Mouse (Mus musculus): ENCODE data around the gene Xpo6. TPM values are rescaled to one million over a fixed set of nuclear protein-coding genes. Genes with fewer than 3 reads are reported as not detected.

Gene Xpo6
- polyA plus RNA-seq, 1 experiment, result 454 TPM

DNA sequence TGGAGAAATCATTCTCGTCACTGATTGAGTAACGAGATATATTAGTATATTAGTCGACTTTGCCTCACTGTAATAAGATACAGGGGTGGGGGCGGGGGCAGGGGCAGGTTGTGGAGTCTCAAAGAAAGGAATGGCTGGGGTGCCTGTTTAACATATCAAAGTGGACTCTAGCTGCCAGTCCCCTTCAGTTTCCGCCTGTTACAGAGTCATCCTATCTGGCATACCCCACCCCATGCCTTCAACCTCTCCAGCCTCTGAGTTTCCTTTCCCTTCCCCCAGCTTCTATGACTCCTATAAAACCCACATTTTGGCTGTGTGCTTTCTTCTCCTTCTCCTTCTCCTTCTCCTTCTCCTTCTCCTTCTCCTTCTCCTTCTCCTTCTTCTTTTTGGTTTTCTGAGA is 25.8 kb upstream of the Xpo6 start:
- H3K27me3 ChIP-seq (ENCODE audit: control insufficient read depth, insufficient read depth, low read length), result no peaks in the 10 kb centered on the region

DNA sequence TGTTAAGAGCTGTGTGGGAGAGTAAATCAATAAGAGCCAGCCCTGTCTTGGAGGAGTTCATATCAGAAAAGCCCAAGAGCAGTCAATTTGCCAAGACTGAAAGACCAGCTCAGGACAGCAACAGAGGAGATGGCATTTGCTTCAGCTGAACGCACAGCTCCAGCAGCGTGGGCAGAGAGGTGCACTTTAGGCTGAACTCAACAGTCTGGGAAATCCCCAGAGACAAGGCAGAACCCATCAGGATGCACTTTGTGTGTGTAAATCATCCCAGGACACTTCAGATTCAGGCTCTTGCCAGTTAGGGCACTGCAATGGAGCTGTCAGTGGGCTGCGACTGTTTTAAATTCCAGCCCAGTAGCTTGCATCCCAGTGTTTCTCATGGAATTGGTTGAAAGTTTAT is 22.5 kb upstream of the Xpo6 start:
- WGBS, result 84% methylated on average over 3 of the region's 3 CpGs
- Histone ChIP-seq H3K27me3 (ENCODE audit: control insufficient read depth, insufficient read depth, low read length) (no peaks in the 10 kb centered on the region), H3K27ac (ENCODE audit: control insufficient read depth, insufficient read depth, low read length) (no peak overlapping the region), H3K4me3 (ENCODE audit: control insufficient read depth, insufficient read depth, low read length) (no peak overlapping the region), H3K36me3 (ENCODE audit: control insufficient read depth, insufficient read depth, low read length) (no peaks in the 10 kb centered on the region), H3K4me1 (replicated peaks; ENCODE audit: control insufficient read depth, insufficient read depth, low read length) (no peaks in the 10 kb centered on the region)
- DNase-seq, result no peak
- TF ChIP-seq CTCF (IDR thresholded peaks at IDR 0.05; ENCODE audit: borderline replicate concordance, control insufficient read depth, extremely low read depth, insufficient read depth, low read length, poor library complexity) (no peak), POLR2A (IDR thresholded peaks at IDR 0.05; ENCODE audit: control insufficient read depth, extremely low read depth, insufficient read depth, low read length, poor library complexity) (no peak)

More for the DNA sequence above, 25.8 kb upstream of the Xpo6 start:
- peaks cover 10% of the 10 kb centered on the region for H3K4me1 ChIP-seq (replicated peaks; ENCODE audit: control insufficient read depth, insufficient read depth, low read length)
- no peak overlapping the region for H3K27ac ChIP-seq (ENCODE audit: control insufficient read depth, insufficient read depth, low read length)
- TF ChIP-seq CTCF (IDR thresholded peaks at IDR 0.05; ENCODE audit: borderline replicate concordance, control insufficient read depth, extremely low read depth, insufficient read depth, low read length, poor library complexity) (no peak), POLR2A (IDR thresholded peaks at IDR 0.05; ENCODE audit: control insufficient read depth, extremely low read depth, insufficient read depth, low read length, poor library complexity) (no peak)
- H3K4me3 ChIP-seq (ENCODE audit: control insufficient read depth, insufficient read depth, low read length), result no peak overlapping the region
- no peak for DNase-seq
- 80% methylated on average over 5 of the region's 5 CpGs for WGBS
- no peaks in the 10 kb centered on the region for H3K36me3 ChIP-seq (ENCODE audit: control insufficient read depth, insufficient read depth, low read length)

DNA sequence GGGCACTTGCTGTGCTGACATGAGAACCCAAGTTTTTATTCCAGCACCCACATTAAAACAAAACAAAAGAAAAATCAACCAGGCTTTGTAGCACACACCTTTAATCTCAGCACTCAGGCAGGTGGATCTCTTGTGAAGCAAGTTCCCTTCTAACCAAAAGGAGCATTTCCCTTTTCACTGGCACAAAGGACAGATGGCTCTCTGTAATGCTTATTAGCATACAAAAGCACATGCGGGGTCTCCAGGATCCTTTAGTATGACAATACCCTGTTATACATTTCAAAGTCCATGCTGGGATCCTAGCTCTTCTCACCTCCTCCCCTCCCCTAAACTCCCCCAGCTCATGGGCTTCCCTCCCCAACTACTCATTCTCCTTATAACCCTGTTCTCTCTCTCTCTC is 20.3 kb upstream of the Xpo6 start:
- Histone ChIP-seq H3K4me1 (replicated peaks; ENCODE audit: control insufficient read depth, insufficient read depth, low read length) (peaks cover 3% of the 10 kb centered on the region; the same call in 1 of the 2 replicates), H3K27ac (ENCODE audit: control insufficient read depth, insufficient read depth, low read length) (no peak overlapping the region), H3K36me3 (ENCODE audit: control insufficient read depth, insufficient read depth, low read length) (no peaks in the 10 kb centered on the region), H3K27me3 (ENCODE audit: control insufficient read depth, insufficient read depth, low read length) (no peaks in the 10 kb centered on the region), H3K4me3 (ENCODE audit: control insufficient read depth, insufficient read depth, low read length) (no peak overlapping the region)
- TF ChIP-seq POLR2A (IDR thresholded peaks at IDR 0.05; ENCODE audit: control insufficient read depth, extremely low read depth, insufficient read depth, low read length, poor library complexity) (no peak), CTCF (IDR thresholded peaks at IDR 0.05; ENCODE audit: borderline replicate concordance, control insufficient read depth, extremely low read depth, insufficient read depth, low read length, poor library complexity) (no peak)
- 75% methylated on average over 1 of the region's 1 CpGs for WGBS
- no peak for DNase-seq

DNA sequence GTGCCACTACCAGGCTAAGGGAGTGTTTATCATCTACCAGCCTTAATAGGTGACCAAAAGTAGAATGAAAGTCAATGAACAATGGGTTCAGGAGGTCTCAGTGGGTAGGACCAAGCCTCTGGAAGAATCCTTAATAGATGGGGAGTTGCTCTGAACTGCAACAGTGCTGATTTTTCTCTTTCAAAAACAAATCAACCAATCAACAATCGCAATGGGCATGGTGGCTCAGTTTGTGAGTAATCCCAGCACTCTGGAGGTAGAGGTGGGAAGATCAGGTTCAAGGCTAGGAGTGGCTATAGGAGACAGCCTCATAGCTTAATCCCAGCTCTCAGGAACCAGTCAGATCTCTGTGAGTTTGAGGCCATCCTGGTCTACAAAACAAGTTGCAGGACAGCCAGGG is 18.0 kb upstream of the Xpo6 start:
- DNase-seq, result no peak
- 92% methylated on average over 1 of the region's 1 CpGs for WGBS
- no peak overlapping the region for H3K27ac ChIP-seq (ENCODE audit: control insufficient read depth, insufficient read depth, low read length)
- H3K4me1 ChIP-seq (replicated peaks; ENCODE audit: control insufficient read depth, insufficient read depth, low read length), result peaks cover 3% of the 10 kb centered on the region; the same call in 1 of the 2 replicates
- TF ChIP-seq POLR2A (IDR thresholded peaks at IDR 0.05; ENCODE audit: control insufficient read depth, extremely low read depth, insufficient read depth, low read length, poor library complexity) (no peak), CTCF (IDR thresholded peaks at IDR 0.05; ENCODE audit: borderline replicate concordance, control insufficient read depth, extremely low read depth, insufficient read depth, low read length, poor library complexity) (no peak)
- no peaks in the 10 kb centered on the region for H3K27me3 ChIP-seq (ENCODE audit: control insufficient read depth, insufficient read depth, low read length)
- no peaks in the 10 kb centered on the region for H3K36me3 ChIP-seq (ENCODE audit: control insufficient read depth, insufficient read depth, low read length)
- no peak overlapping the region for H3K4me3 ChIP-seq (ENCODE audit: control insufficient read depth, insufficient read depth, low read length)

DNA sequence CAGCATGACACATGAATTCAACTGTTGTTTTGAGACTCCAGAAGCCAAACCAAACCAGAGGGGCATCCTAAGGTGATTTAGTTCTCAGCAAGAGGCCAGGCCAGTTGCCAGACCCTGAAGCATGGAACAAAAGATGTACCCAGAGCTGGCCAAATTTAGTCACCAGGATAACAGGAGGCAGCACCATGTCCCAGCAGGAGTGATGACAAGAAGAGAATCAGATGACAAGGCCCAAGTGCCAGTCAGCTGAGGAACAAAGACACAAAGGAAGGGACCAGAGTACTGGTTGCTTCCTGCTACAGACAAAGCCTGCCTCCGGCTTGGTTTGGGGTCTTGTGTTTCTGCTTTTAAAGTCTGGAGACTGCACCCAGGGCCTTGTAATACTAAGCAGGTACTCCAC is 16.6 kb upstream of the Xpo6 start:
- no peak overlapping the region for H3K27ac ChIP-seq (ENCODE audit: control insufficient read depth, insufficient read depth, low read length)
- H3K4me1 ChIP-seq (replicated peaks; ENCODE audit: control insufficient read depth, insufficient read depth, low read length), result peaks cover 3% of the 10 kb centered on the region; the same call in 1 of the 2 replicates
- no peak for TF ChIP-seq CTCF (IDR thresholded peaks at IDR 0.05; ENCODE audit: borderline replicate concordance, control insufficient read depth, extremely low read depth, insufficient read depth, low read length, poor library complexity)
- no peak for TF ChIP-seq POLR2A (IDR thresholded peaks at IDR 0.05; ENCODE audit: control insufficient read depth, extremely low read depth, insufficient read depth, low read length, poor library complexity)
- WGBS, result 39% methylated on average over 1 of the region's 1 CpGs
- no peak for DNase-seq
- no peak overlapping the region for H3K4me3 ChIP-seq (ENCODE audit: control insufficient read depth, insufficient read depth, low read length)
- H3K27me3 ChIP-seq (ENCODE audit: control insufficient read depth, insufficient read depth, low read length), result no peaks in the 10 kb centered on the region
- H3K36me3 ChIP-seq (ENCODE audit: control insufficient read depth, insufficient read depth, low read length), result no peaks in the 10 kb centered on the region

DNA sequence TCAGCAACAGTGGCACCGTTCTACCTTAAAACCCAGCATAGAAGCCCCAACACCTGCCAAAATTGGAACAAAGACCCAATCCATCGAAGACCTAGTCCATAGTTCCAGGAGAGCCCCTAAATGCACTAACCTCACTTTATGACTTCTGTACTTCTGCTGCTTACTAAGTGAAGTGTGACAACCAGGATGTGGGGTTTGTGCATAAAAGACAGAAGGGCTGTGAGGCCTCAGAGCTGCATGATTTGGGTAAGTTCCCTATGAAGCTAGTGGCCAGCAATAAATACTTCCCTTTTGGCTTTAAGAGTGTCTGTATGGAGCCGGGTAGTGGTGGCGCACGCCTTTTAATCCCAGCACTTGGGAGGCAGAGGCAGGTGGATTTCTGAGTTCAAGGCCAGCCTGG is 10.6 kb upstream of the Xpo6 start:
- 50% methylated on average over 5 of the region's 5 CpGs for WGBS
- Histone ChIP-seq H3K36me3 (ENCODE audit: control insufficient read depth, insufficient read depth, low read length) (no peaks in the 10 kb centered on the region), H3K4me3 (ENCODE audit: control insufficient read depth, insufficient read depth, low read length) (no peak overlapping the region), H3K27me3 (ENCODE audit: control insufficient read depth, insufficient read depth, low read length) (no peaks in the 10 kb centered on the region), H3K27ac (ENCODE audit: control insufficient read depth, insufficient read depth, low read length) (no peak overlapping the region), H3K4me1 (replicated peaks; ENCODE audit: control insufficient read depth, insufficient read depth, low read length) (no peaks in the 10 kb centered on the region)
- no peak for DNase-seq
- TF ChIP-seq POLR2A (IDR thresholded peaks at IDR 0.05; ENCODE audit: control insufficient read depth, extremely low read depth, insufficient read depth, low read length, poor library complexity), result no peak
- no peak for TF ChIP-seq CTCF (IDR thresholded peaks at IDR 0.05; ENCODE audit: borderline replicate concordance, control insufficient read depth, extremely low read depth, insufficient read depth, low read length, poor library complexity)

DNA sequence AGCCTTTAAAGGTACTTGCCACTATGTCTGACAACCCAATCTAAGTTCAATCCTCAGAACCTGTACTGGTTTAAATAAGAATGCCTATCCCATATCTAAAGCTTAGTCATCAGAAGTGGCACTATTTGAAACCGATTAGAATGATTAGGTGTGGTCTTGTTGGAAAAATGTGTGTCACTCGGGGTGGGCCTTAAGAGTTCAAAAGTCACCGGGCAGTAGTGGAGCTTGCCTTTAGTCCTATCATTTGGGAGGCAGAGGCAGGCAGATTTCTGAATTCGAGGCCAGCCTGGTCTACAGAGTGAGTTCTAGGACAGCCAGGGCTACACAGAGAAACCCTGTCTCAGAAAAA is 670 bp upstream of the Xpo6 start:
- H3K27ac ChIP-seq (ENCODE audit: control insufficient read depth, insufficient read depth, low read length), result no peak overlapping the region
- H3K4me1 ChIP-seq (replicated peaks; ENCODE audit: control insufficient read depth, insufficient read depth, low read length), result 0 out of 2 replicates have a peak, but pooled peaks cover 2% of the 10 kb centered on the region
- 100% methylated on average over 4 of the region's 4 CpGs for WGBS
- H3K4me3 ChIP-seq (ENCODE audit: control insufficient read depth, insufficient read depth, low read length), result no peak overlapping the region
- no peak for DNase-seq
- no peaks in the 10 kb centered on the region for H3K36me3 ChIP-seq (ENCODE audit: control insufficient read depth, insufficient read depth, low read length)
- no peak for TF ChIP-seq POLR2A (IDR thresholded peaks at IDR 0.05; ENCODE audit: control insufficient read depth, extremely low read depth, insufficient read depth, low read length, poor library complexity)
- TF ChIP-seq CTCF (IDR thresholded peaks at IDR 0.05; ENCODE audit: borderline replicate concordance, control insufficient read depth, extremely low read depth, insufficient read depth, low read length, poor library complexity), result no peak
- H3K27me3 ChIP-seq (ENCODE audit: control insufficient read depth, insufficient read depth, low read length), result no peaks in the 10 kb centered on the region
